Mouse (Mus musculus): ENCODE data around the gene Zdhhc22.

GRCm38 (mm10) chr12:86988227-86988626, 2.0 kb downstream of the Zdhhc22 start:
- TF ChIP-seq CTCF (IDR thresholded peaks at IDR 0.05; ENCODE audit: borderline replicate concordance, control insufficient read depth, extremely low read depth, insufficient read depth, low read length, poor library complexity) (no peak), POLR2A (IDR thresholded peaks at IDR 0.05; ENCODE audit: control insufficient read depth, extremely low read depth, insufficient read depth, low read length, poor library complexity) (no peak)
